Mouse (Mus musculus) heart, postnatal 0 days (tissue): ENCODE data around the gene Jun. TPM values are rescaled to one million over a fixed set of nuclear protein-coding genes. Genes with fewer than 3 reads are reported as not detected.

ENCODE experiments used
- ATAC-seq: fragments of 200-750 bp; cut with Nextera tagmentation; 2 replicates; pipeline ENCODE4 v1.8.0; 2017; ENCODE audit warnings: low read depth, moderate number of reproducible peaks, moderate library complexity; ENCODE audit not compliant: insufficient read depth
- DNase-seq: peaks from one replicate; pipeline ENCODE4 v3.0.0-alpha.2; 2016; ENCODE audit warnings: low spot score
- H3K27ac ChIP-seq: fragments of 300-500 bp; sonication (generic); 2 replicates; pipeline ENCODE4 v1.5.1; 2014; ENCODE audit warnings: low read depth, mild to moderate bottlenecking
- H3K27me3 ChIP-seq: fragments of 300-500 bp; sonication (generic); 2 replicates; pipeline ENCODE4 v1.6.1; 2014; ENCODE audit warnings: low read length, mixed read lengths; ENCODE audit not compliant: control insufficient read depth, insufficient read depth
- H3K36me3 ChIP-seq: fragments of 300-500 bp; sonication (generic); replicated peaks from 2 replicates; pipeline ENCODE4 v1.6.1; 2014; ENCODE audit warnings: low read length, mixed read lengths; ENCODE audit not compliant: control insufficient read depth, insufficient read depth
- H3K4me1 ChIP-seq: fragments of 300-500 bp; sonication (generic); 2 replicates; pipeline ENCODE4 v1.6.1; 2014; ENCODE audit warnings: antibody characterized with exemption; ENCODE audit not compliant: control insufficient read depth, insufficient read depth
- H3K4me2 ChIP-seq: fragments of 300-500 bp; sonication (generic); 2 replicates; pipeline ENCODE4 v1.6.1; 2014; ENCODE audit warnings: low read depth, mild to moderate bottlenecking, low read length, moderate library complexity
- H3K4me3 ChIP-seq: fragments of 300-500 bp; sonication (generic); 2 replicates; pipeline ENCODE4 v1.5.1; 2014; ENCODE audit warnings: low read depth, low read length
- H3K9ac ChIP-seq: fragments of 300-500 bp; sonication (generic); replicated peaks from 2 replicates; pipeline ENCODE4 v1.6.1; 2014; ENCODE audit warnings: low read depth, low read length, mixed read lengths
- H3K9me3 ChIP-seq: fragments of 300-500 bp; sonication (generic); replicated peaks from 2 replicates; pipeline ENCODE4 v1.6.1; 2016; ENCODE audit warnings: low read length; ENCODE audit not compliant: control insufficient read depth
- CTCF ChIP-seq: IDR thresholded peaks from 2 replicates; pipeline ENCODE4 v1.5.1; 2016; ENCODE audit warnings: antibody characterized with exemption, control low read depth, low read depth
- EP300 ChIP-seq: IDR thresholded peaks from 2 replicates; pipeline ENCODE4 v1.6.1; 2016; ENCODE audit warnings: antibody characterized with exemption, low read depth
- WGBS: fragments of 180-500 bp; shearing (Covaris S2); extraction: QIAGEN DNeasy Blood & Tissue Kit; methylation state at CpG from one replicate; pipeline ENCODE4 v1.1.7; 2014; 5-methylcytosine and 5-hydroxymethylcytosine counted together
- polyA plus RNA-seq: library from polyadenylated mRNA; unstranded; fragments of >200 nt; fragmentation: Nextera tagmentation; extraction: Ambion mirVana; gene quantifications from 2 replicates; pipeline ENCODE4 v1.2.1, GENCODE M21; 2015
- total RNA-seq: library from RNA; depleted of rRNA; stranded (reverse); fragments of >200 nt; gene quantifications from 2 replicates; pipeline ENCODE4 v1.2.3, GENCODE M21; 2014; ENCODE audit warnings: low replicate concordance

Gene Jun
- total and polyA plus RNA-seq, 2 experiments from 2014 or later = 74.1 to 111 TPM

GRCm38 (mm10) chr4:95051311-95051871 lies 631 bp downstream of the Jun start:
- under 1% methylated on average over 54 of the region's 54 CpGs for WGBS
- DNase-seq (peak; percentile 51), ATAC-seq (no peak)
- Histone ChIP-seq H3K4me1 (peaks cover 10% of the 10 kb centered on the region), H3K27ac (peak overlapping the region; percentile 100), H3K9ac (peak overlapping the region; percentile 96), H3K4me2 (peak overlapping the region; percentile 79), H3K27me3 (no peaks in the 10 kb centered on the region), H3K9me3 (no peaks in the 10 kb centered on the region), H3K4me3 (peak overlapping the region; percentile 76), H3K36me3 (no peaks in the 10 kb centered on the region)
- TF ChIP-seq CTCF (no peak), EP300 (no peak)

DNA sequence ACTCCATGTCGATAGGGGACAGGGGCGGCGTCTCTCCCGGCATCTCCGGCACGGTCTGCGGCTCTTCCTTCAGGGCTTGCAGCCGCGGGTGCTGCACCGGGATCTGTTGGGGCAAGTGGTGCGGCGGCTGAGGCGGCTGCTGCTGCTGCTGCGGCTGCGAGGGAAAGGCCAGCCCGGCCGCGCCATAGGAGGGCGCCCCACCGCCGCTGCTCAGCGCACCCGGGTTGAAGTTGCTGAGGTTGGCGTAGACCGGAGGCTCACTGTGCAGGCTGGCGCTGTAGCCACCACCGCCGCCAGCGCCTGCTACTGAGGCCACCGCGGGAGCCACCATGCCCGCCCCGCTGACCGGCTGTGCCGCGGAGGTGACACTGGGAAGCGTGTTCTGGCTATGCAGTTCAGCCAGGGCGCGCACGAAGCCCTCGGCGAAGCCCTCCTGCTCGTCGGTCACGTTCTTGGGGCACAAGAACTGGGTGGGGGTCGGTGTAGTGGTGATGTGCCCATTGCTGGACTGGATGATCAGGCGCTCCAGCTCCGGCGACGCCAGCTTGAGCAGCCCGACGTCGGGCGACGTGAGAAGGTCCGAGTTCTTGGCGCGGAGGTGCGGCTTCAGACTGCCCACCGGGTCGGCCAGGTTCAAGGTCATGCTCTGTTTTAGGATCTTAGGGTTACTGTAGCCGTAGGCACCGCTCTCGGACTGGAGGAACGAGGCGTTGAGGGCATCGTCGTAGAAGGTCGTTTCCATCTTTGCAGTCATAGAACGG lies 1.3 kb downstream of the Jun start:
- no peaks in the 10 kb centered on the region for H3K9me3 ChIP-seq
- peak overlapping the region; percentile 76 for H3K4me3 ChIP-seq
- TF ChIP-seq EP300 (no peak), CTCF (peak; percentile 47)
- DNase-seq (peak; percentile 68), ATAC-seq (no peak)
- H3K27ac ChIP-seq = peak overlapping the region; percentile 100
- peaks cover 10% of the 10 kb centered on the region for H3K4me1 ChIP-seq
- WGBS = under 1% methylated on average over 67 of the region's 70 CpGs
- peak overlapping the region; percentile 96 for H3K9ac ChIP-seq
- H3K27me3 ChIP-seq = no peaks in the 10 kb centered on the region
- peak overlapping the region; percentile 79 for H3K4me2 ChIP-seq
- H3K36me3 ChIP-seq = no peaks in the 10 kb centered on the region

DNA sequence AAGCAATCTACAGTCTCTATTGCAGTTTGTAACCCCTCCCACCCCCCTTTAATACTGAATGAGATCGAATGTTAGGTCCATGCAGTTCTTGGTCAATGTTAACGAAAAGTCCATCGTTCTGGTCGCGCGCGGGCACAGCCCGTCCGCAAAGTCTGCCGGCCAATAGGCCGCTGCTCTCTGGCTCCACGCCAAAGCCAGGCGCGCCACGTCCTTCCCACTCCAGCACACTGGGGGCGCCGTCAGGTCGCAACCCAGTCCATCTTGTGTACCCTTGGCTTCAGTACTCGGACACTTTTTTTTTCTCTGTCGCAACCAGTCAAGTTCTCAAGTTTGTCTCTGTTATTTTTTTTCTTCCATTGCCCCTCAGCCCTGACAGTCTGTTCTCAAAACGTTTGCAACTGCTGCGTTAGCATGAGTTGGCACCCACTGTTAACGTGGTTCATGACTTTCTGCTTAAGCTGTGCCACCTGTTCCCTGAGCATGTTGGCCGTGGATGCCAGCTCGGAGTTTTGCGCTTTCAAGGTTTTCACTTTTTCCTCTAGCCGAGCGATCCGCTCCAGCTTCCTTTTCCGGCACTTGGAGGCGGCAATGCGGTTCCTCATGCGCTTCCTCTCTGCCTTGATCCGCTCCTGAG lies 2.0 kb downstream of the Jun start:
- Histone ChIP-seq H3K4me2 (peak overlapping the region; percentile 79), H3K27ac (peak overlapping the region; percentile 100), H3K4me1 (peaks cover 10% of the 10 kb centered on the region), H3K27me3 (no peaks in the 10 kb centered on the region), H3K4me3 (peak overlapping the region; percentile 76), H3K9me3 (no peaks in the 10 kb centered on the region), H3K9ac (peak overlapping the region; percentile 96), H3K36me3 (no peaks in the 10 kb centered on the region)
- ATAC-seq = no peak
- WGBS = under 1% methylated on average over 34 of the region's 34 CpGs
- TF ChIP-seq CTCF = peak; percentile 48
- no peak for TF ChIP-seq EP300
- peak; percentile 86 for DNase-seq

DNA sequence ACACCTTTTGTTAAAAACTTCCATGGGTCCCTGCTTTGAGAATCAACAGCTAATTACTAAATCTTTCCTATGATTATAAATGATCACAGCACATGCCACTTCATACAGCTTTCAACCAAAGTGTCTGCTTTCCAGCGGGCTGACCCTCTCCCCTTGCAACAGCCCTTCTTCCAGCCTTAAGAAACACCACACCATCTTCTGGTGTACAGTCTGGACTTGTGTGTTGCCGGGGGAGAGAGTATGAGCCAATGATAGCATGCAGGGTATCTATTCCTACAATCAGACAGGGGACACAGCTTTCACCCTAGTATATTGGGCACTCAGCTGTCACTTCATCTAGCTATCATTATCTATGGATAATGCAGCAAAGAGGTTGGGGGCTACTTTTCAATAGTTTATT lies 2.9 kb downstream of the Jun start:
- peak overlapping the region; percentile 79 for H3K4me2 ChIP-seq
- TF ChIP-seq EP300 (no peak), CTCF (no peak)
- H3K4me1 ChIP-seq = peaks cover 10% of the 10 kb centered on the region; the same call in 1 of the 2 replicates
- no peak overlapping the region for H3K27ac ChIP-seq
- DNase-seq (no peak), ATAC-seq (no peak)
- no peaks in the 10 kb centered on the region for H3K9me3 ChIP-seq
- H3K36me3 ChIP-seq = no peaks in the 10 kb centered on the region
- 15% methylated on average over 2 of the region's 2 CpGs for WGBS
- H3K4me3 ChIP-seq = peak overlapping the region; percentile 76
- H3K9ac ChIP-seq = peak overlapping the region; percentile 28; the same call in 1 of the 2 replicates
- no peaks in the 10 kb centered on the region for H3K27me3 ChIP-seq

- Histone ChIP-seq H3K27ac (no peak overlapping the region), H3K9me3 (no peaks in the 10 kb centered on the region), H3K9ac (peak overlapping the region; percentile 28; the same call in 1 of the 2 replicates), H3K4me3 (peak overlapping the region; percentile 76), H3K4me2 (peak overlapping the region; percentile 79), H3K4me1 (peaks cover 10% of the 10 kb centered on the region; the same call in 1 of the 2 replicates), H3K27me3 (no peaks in the 10 kb centered on the region), H3K36me3 (no peaks in the 10 kb centered on the region)
- DNase-seq = no peak
- ATAC-seq = no peak
- no peak for TF ChIP-seq EP300
- no peak for TF ChIP-seq CTCF
- 57% methylated on average over 4 of the region's 4 CpGs for WGBS
Observed at GRCm38 (mm10) chr4:95048731-95049100, 3.3 kb downstream of the Jun start.
